Mouse (Mus musculus) ES-Bruce4 (cell line): ENCODE results near the gene Suds3.

Experiments
- CTCF ChIP-seq: IDR thresholded peaks from one replicate; pipeline ENCODE4 v1.8.1; 2011; ENCODE audit warnings: low read depth, low read length
- EP300 ChIP-seq: IDR thresholded peaks from 2 replicates; pipeline ENCODE4 v1.6.1; 2011; ENCODE audit warnings: low read depth, low read length; ENCODE audit not compliant: insufficient read depth
- POLR2A ChIP-seq: IDR thresholded peaks from one replicate; pipeline ENCODE4 v1.8.1; 2011; ENCODE audit warnings: low read length; ENCODE audit not compliant: insufficient read depth

- TF ChIP-seq CTCF (no peak), POLR2A (no peak), EP300 (no peak)
Observed at GRCm38 (mm10) chr5:117158335-117159018, 42.6 kb upstream of the Suds3 start.
